Mouse (Mus musculus): ENCODE data around the gene G430095P16Rik. TPM values are rescaled to one million over a fixed set of nuclear protein-coding genes. Genes with fewer than 3 reads are reported as not detected.

The G430095P16Rik gene
- polyA plus RNA-seq, 1 experiment from 2014 or later = 0.89 TPM

- H3K9me3 ChIP-seq (ENCODE audit: control insufficient read depth, low read length) = no peaks in the 10 kb centered on the region
- no peaks in the 10 kb centered on the region for H3K36me3 ChIP-seq (ENCODE audit: control insufficient read depth, insufficient read depth, low read length)
- H3K4me3 ChIP-seq (ENCODE audit: low read length) = peak overlapping the region; percentile 39
- peak overlapping the region; percentile 55 for H3K4me2 ChIP-seq (ENCODE audit: low read length)
- WGBS = 71% methylated on average over 8 of the region's 8 CpGs
- peaks cover 31% of the 10 kb centered on the region for H3K4me1 ChIP-seq (ENCODE audit: control insufficient read depth, insufficient read depth, low read depth, low read length)
- H3K27ac ChIP-seq (ENCODE audit: low read depth, low read length) = no peak overlapping the region
- no peak for ATAC-seq
- H3K9ac ChIP-seq (ENCODE audit: low read depth, low read length) = no peak overlapping the region
- peaks cover 8% of the 10 kb centered on the region; the same call in 1 of the 2 replicates for H3K27me3 ChIP-seq (replicated peaks; ENCODE audit: control insufficient read depth, insufficient read depth, low read length)
Measured at GRCm38 (mm10) chr8:84769324-84769723, 46.5 kb downstream of the G430095P16Rik start.

GRCm38 (mm10) chr8:84770100-84770953, 47.5 kb downstream of the G430095P16Rik start:
- Histone ChIP-seq H3K9me3 (ENCODE audit: control insufficient read depth, low read length) (no peaks in the 10 kb centered on the region), H3K4me3 (ENCODE audit: low read length) (peak overlapping the region; percentile 39), H3K9ac (ENCODE audit: low read depth, low read length) (peak overlapping the region; percentile 65), H3K27me3 (replicated peaks; ENCODE audit: control insufficient read depth, insufficient read depth, low read length) (peaks cover 8% of the 10 kb centered on the region; the same call in 1 of the 2 replicates), H3K27ac (ENCODE audit: low read depth, low read length) (no peak overlapping the region), H3K4me1 (ENCODE audit: control insufficient read depth, insufficient read depth, low read depth, low read length) (peaks cover 30% of the 10 kb centered on the region), H3K36me3 (ENCODE audit: control insufficient read depth, insufficient read depth, low read length) (no peaks in the 10 kb centered on the region), H3K4me2 (ENCODE audit: low read length) (peak overlapping the region; percentile 55)
- WGBS = 36% methylated on average over 12 of the region's 12 CpGs
- ATAC-seq = no peak

- peak overlapping the region; percentile 39 for H3K4me3 ChIP-seq (ENCODE audit: low read length)
- H3K9me3 ChIP-seq (ENCODE audit: control insufficient read depth, low read length) = no peaks in the 10 kb centered on the region
- H3K27me3 ChIP-seq (replicated peaks; ENCODE audit: control insufficient read depth, insufficient read depth, low read length) = peaks cover 8% of the 10 kb centered on the region; the same call in 1 of the 2 replicates
- peak overlapping the region; percentile 65 for H3K9ac ChIP-seq (ENCODE audit: low read depth, low read length)
- H3K27ac ChIP-seq (ENCODE audit: low read depth, low read length) = 0 out of 2 replicates have a peak overlapping the region, but pooled peaks have one; percentile 12
- no peak for ATAC-seq
- H3K4me1 ChIP-seq (ENCODE audit: control insufficient read depth, insufficient read depth, low read depth, low read length) = peaks cover 29% of the 10 kb centered on the region
- H3K4me2 ChIP-seq (ENCODE audit: low read length) = peak overlapping the region; percentile 55
- WGBS = 32% methylated on average over 5 of the region's 5 CpGs
- no peaks in the 10 kb centered on the region for H3K36me3 ChIP-seq (ENCODE audit: control insufficient read depth, insufficient read depth, low read length)
Measured at GRCm38 (mm10) chr8:84771000-84771687, 48.3 kb downstream of the G430095P16Rik start.

GRCm38 (mm10) chr8:84771941-84772378, 49.2 kb downstream of the G430095P16Rik start:
- ATAC-seq = no peak
- Histone ChIP-seq H3K36me3 (ENCODE audit: control insufficient read depth, insufficient read depth, low read length) (no peaks in the 10 kb centered on the region), H3K4me3 (ENCODE audit: low read length) (peak overlapping the region; percentile 39), H3K4me2 (ENCODE audit: low read length) (peak overlapping the region; percentile 55), H3K4me1 (ENCODE audit: control insufficient read depth, insufficient read depth, low read depth, low read length) (peaks cover 25% of the 10 kb centered on the region), H3K27me3 (replicated peaks; ENCODE audit: control insufficient read depth, insufficient read depth, low read length) (peaks cover 9% of the 10 kb centered on the region; the same call in 1 of the 2 replicates), H3K27ac (ENCODE audit: low read depth, low read length) (peak overlapping the region; percentile 65), H3K9ac (ENCODE audit: low read depth, low read length) (peak overlapping the region; percentile 65), H3K9me3 (ENCODE audit: control insufficient read depth, low read length) (no peaks in the 10 kb centered on the region)
- WGBS = 7% methylated on average over 34 of the region's 34 CpGs

GRCm38 (mm10) chr8:84772628-84773027, 49.8 kb downstream of the G430095P16Rik start:
- Histone ChIP-seq H3K36me3 (ENCODE audit: control insufficient read depth, insufficient read depth, low read length) (no peaks in the 10 kb centered on the region), H3K9ac (ENCODE audit: low read depth, low read length) (peak overlapping the region; percentile 33), H3K4me1 (ENCODE audit: control insufficient read depth, insufficient read depth, low read depth, low read length) (peaks cover 25% of the 10 kb centered on the region), H3K27me3 (replicated peaks; ENCODE audit: control insufficient read depth, insufficient read depth, low read length) (peaks cover 13% of the 10 kb centered on the region; the same call in 1 of the 2 replicates), H3K4me3 (ENCODE audit: low read length) (peak overlapping the region; percentile 39), H3K27ac (ENCODE audit: low read depth, low read length) (peak overlapping the region; percentile 69), H3K4me2 (ENCODE audit: low read length) (peak overlapping the region; percentile 55), H3K9me3 (ENCODE audit: control insufficient read depth, low read length) (no peaks in the 10 kb centered on the region)
- no peak for ATAC-seq
- 2% methylated on average over 3 of the region's 3 CpGs for WGBS

GRCm38 (mm10) chr8:84773304-84773703, 50.5 kb downstream of the G430095P16Rik start:
- Histone ChIP-seq H3K4me2 (ENCODE audit: low read length) (peak overlapping the region; percentile 55), H3K4me3 (ENCODE audit: low read length) (peak overlapping the region; percentile 39), H3K27ac (ENCODE audit: low read depth, low read length) (peak overlapping the region; percentile 91), H3K27me3 (replicated peaks; ENCODE audit: control insufficient read depth, insufficient read depth, low read length) (peaks cover 15% of the 10 kb centered on the region; the same call in 1 of the 2 replicates), H3K9ac (ENCODE audit: low read depth, low read length) (peak overlapping the region; percentile 46; the same call in 1 of the 2 replicates), H3K36me3 (ENCODE audit: control insufficient read depth, insufficient read depth, low read length) (no peaks in the 10 kb centered on the region), H3K9me3 (ENCODE audit: control insufficient read depth, low read length) (no peaks in the 10 kb centered on the region), H3K4me1 (ENCODE audit: control insufficient read depth, insufficient read depth, low read depth, low read length) (peaks cover 26% of the 10 kb centered on the region)
- 0 out of 2 replicates have a peak, but pooled peaks have one; percentile 3 for ATAC-seq
- WGBS = 2% methylated on average over 9 of the region's 9 CpGs

- Histone ChIP-seq H3K4me2 (ENCODE audit: low read length) (peak overlapping the region; percentile 55), H3K9me3 (ENCODE audit: control insufficient read depth, low read length) (no peaks in the 10 kb centered on the region), H3K4me1 (ENCODE audit: control insufficient read depth, insufficient read depth, low read depth, low read length) (peaks cover 30% of the 10 kb centered on the region), H3K9ac (ENCODE audit: low read depth, low read length) (peak overlapping the region; percentile 46; the same call in 1 of the 2 replicates), H3K27me3 (replicated peaks; ENCODE audit: control insufficient read depth, insufficient read depth, low read length) (peaks cover 19% of the 10 kb centered on the region; the same call in 1 of the 2 replicates), H3K27ac (ENCODE audit: low read depth, low read length) (peak overlapping the region; percentile 91), H3K36me3 (ENCODE audit: control insufficient read depth, insufficient read depth, low read length) (no peaks in the 10 kb centered on the region), H3K4me3 (ENCODE audit: low read length) (peak overlapping the region; percentile 39)
- 0% methylated on average over 19 of the region's 19 CpGs for WGBS
- ATAC-seq = peak; percentile 90
Measured at GRCm38 (mm10) chr8:84773833-84774232, 51.0 kb downstream of the G430095P16Rik start.

GRCm38 (mm10) chr8:84774473-84774911, 51.7 kb downstream of the G430095P16Rik start:
- Histone ChIP-seq H3K27me3 (replicated peaks; ENCODE audit: control insufficient read depth, insufficient read depth, low read length) (peaks cover 21% of the 10 kb centered on the region), H3K4me1 (ENCODE audit: control insufficient read depth, insufficient read depth, low read depth, low read length) (peaks cover 35% of the 10 kb centered on the region), H3K9ac (ENCODE audit: low read depth, low read length) (no peak overlapping the region; the same call in 1 of the 2 replicates), H3K4me3 (ENCODE audit: low read length) (no peak overlapping the region), H3K27ac (ENCODE audit: low read depth, low read length) (peak overlapping the region; percentile 91), H3K4me2 (ENCODE audit: low read length) (peak overlapping the region; percentile 55), H3K9me3 (ENCODE audit: control insufficient read depth, low read length) (no peaks in the 10 kb centered on the region), H3K36me3 (ENCODE audit: control insufficient read depth, insufficient read depth, low read length) (no peaks in the 10 kb centered on the region)
- peak; percentile 71 for ATAC-seq
- WGBS = 1% methylated on average over 10 of the region's 10 CpGs
